Mouse (Mus musculus) ES-E14 (cell line): ENCODE results near the gene Nol3. TPM values are rescaled to one million over a fixed set of nuclear protein-coding genes. Genes with fewer than 3 reads are reported as not detected.
A peak's percentile ranks its signal among the peaks of the same experiment; 100 is the strongest.

Source experiments
- DNase-seq: peaks from one replicate; pipeline ENCODE4 v3.0.0-alpha.2; 2013; ENCODE audit warnings: low read depth, low spot score
- H3K27ac ChIP-seq: 2 replicates; pipeline ENCODE4 v1.5.1; 2012; ENCODE audit warnings: low read depth, mild to moderate bottlenecking, low read length, moderate library complexity, mixed read lengths; ENCODE audit not compliant: poor library complexity, insufficient read depth, severe bottlenecking
- H3K36me3 ChIP-seq: 2 replicates; pipeline ENCODE4 v1.6.1; 2012; ENCODE audit warnings: mild to moderate bottlenecking, low read length, moderate library complexity, mixed read lengths; ENCODE audit not compliant: control insufficient read depth, poor library complexity, insufficient read depth, severe bottlenecking
- H3K4me1 ChIP-seq, 2 experiments: fragments of 150-350 bp in 1 of 2; sonication (generic) in 1 of 2; 2 replicates each; pipeline ENCODE4 v1.6.1; 2012; ENCODE audit warnings: low read length in 2 of 2, mild to moderate bottlenecking in 1 of 2, mixed read lengths in 1 of 2; ENCODE audit not compliant: control insufficient read depth in 2 of 2, insufficient read depth in 2 of 2, poor library complexity in 1 of 2
- H3K4me3 ChIP-seq, 2 experiments: fragments of 150-350 bp in 1 of 2; sonication (generic) in 1 of 2; 2 replicates each; pipeline ENCODE4 v1.5.1; 2012; ENCODE audit warnings: low read length in 2 of 2, low read depth in 1 of 2, mild to moderate bottlenecking in 1 of 2, mixed read lengths in 1 of 2; ENCODE audit not compliant: insufficient read depth in 1 of 2, poor library complexity in 1 of 2, severe bottlenecking in 1 of 2
- H3K9ac ChIP-seq: 2 replicates; pipeline ENCODE4 v1.6.1; 2012; ENCODE audit warnings: low read depth, mild to moderate bottlenecking, low read length, mixed read lengths; ENCODE audit not compliant: poor library complexity, insufficient read depth, severe bottlenecking
- H3K9me3 ChIP-seq: fragments of 150-350 bp; sonication (generic); 2 replicates; pipeline ENCODE4 v1.6.1; 2012; ENCODE audit warnings: low read depth, mild to moderate bottlenecking, low read length; ENCODE audit not compliant: control insufficient read depth, insufficient read depth
- CHD2 ChIP-seq: IDR thresholded peaks from 2 replicates; pipeline ENCODE4 v1.6.1; 2014; ENCODE audit warnings: mild to moderate bottlenecking, low read depth, low read length, inconsistent platforms
- HCFC1 ChIP-seq: IDR thresholded peaks from 2 replicates; pipeline ENCODE4 v1.6.1; 2012; ENCODE audit warnings: low read length, inconsistent platforms, borderline replicate concordance; ENCODE audit not compliant: insufficient read depth
- MAFK ChIP-seq: IDR thresholded peaks from 2 replicates; pipeline ENCODE4 v1.6.1; 2014; ENCODE audit warnings: mild to moderate bottlenecking, low read depth, low read length, inconsistent platforms; ENCODE audit not compliant: insufficient read depth
- ZC3H11A ChIP-seq: IDR thresholded peaks from 2 replicates; pipeline ENCODE4 v1.6.1; 2012; ENCODE audit warnings: low read depth, mild to moderate bottlenecking, inconsistent platforms, low read length, borderline replicate concordance
- ZNF384 ChIP-seq: IDR thresholded peaks from 2 replicates; pipeline ENCODE4 v1.6.1; 2012; ENCODE audit warnings: low read depth, low read length, inconsistent platforms
- in situ Hi-C, 2 experiments: fragments of 600-800 bp; cut with MboI; formaldehyde crosslinking; loops; one replicate each; pipeline ENCODE4 v1.15.1; 2025; ENCODE audit warnings: low sequenced_read_pairs in 2 of 2, inconsistent platforms in 1 of 2; ENCODE audit not compliant: unreplicated experiment in 2 of 2
- total RNA-seq: library from RNA; depleted of rRNA; stranded (reverse); fragments of 300-350 nt; gene quantifications from 2 replicates; pipeline ENCODE4 v1.2.3, GENCODE M21; 2012; rRNA removed

Gene Nol3
- total RNA-seq, 1 experiment = 1.0 TPM

GRCm38 (mm10) chr8:105326968-105327367 is 51.0 kb downstream of the Nol3 start:
- Histone ChIP-seq H3K4me1 (peaks cover 0 to 8% of the 10 kb centered on the region in 2 experiments; a peak in 1 of 4 replicates), H3K4me3 (peak overlapping the region; percentile 73 to 100), H3K27ac (no peak overlapping the region), H3K9me3 (no peaks in the 10 kb centered on the region), H3K9ac (peak overlapping the region; percentile 74), H3K36me3 (peaks cover 36% of the 10 kb centered on the region)
- no peak for TF ChIP-seq ZC3H11A
- TF ChIP-seq MAFK = no peak
- no peak for TF ChIP-seq CHD2
- no peak for TF ChIP-seq HCFC1
- no peak for TF ChIP-seq ZNF384
- in situ Hi-C loops = no loop called here
- DNase-seq = no peak

- no peak for DNase-seq
- Histone ChIP-seq H3K4me3 (no peak overlapping the region), H3K9ac (no peak overlapping the region), H3K27ac (no peak overlapping the region), H3K4me1 (peaks cover 0 to 7% of the 10 kb centered on the region in 2 experiments; a peak in 1 of 4 replicates), H3K9me3 (no peaks in the 10 kb centered on the region), H3K36me3 (peaks cover 37% of the 10 kb centered on the region)
- TF ChIP-seq CHD2 = no peak
- no peak for TF ChIP-seq ZC3H11A
- TF ChIP-seq HCFC1 = no peak
- TF ChIP-seq ZNF384 = no peak
- no peak for TF ChIP-seq MAFK
- in situ Hi-C loops = no loop called here
Measured at GRCm38 (mm10) chr8:105330325-105330724, 54.4 kb downstream of the Nol3 start.

- Histone ChIP-seq H3K9ac (0 out of 2 replicates have a peak overlapping the region, but pooled peaks have one; percentile 5), H3K27ac (no peak overlapping the region), H3K36me3 (peaks cover 39% of the 10 kb centered on the region), H3K9me3 (no peaks in the 10 kb centered on the region), H3K4me3 (no peak overlapping the region), H3K4me1 (peaks cover 0 to 5% of the 10 kb centered on the region in 2 experiments; a peak in 1 of 4 replicates)
- in situ Hi-C loops = no loop called here
- no peak for DNase-seq
- TF ChIP-seq ZC3H11A = no peak
- TF ChIP-seq HCFC1 = no peak
- no peak for TF ChIP-seq ZNF384
- TF ChIP-seq CHD2 = no peak
- TF ChIP-seq MAFK = no peak
Measured at GRCm38 (mm10) chr8:105331469-105331868, 55.5 kb downstream of the Nol3 start.

Other genes starting within 250 kb of the Nol3 start
- gene Ces3a, start 227.5 kb upstream of the Nol3 start, total RNA-seq = not detected in 2 replicates
- not detected in 2 replicates for gene Ces3b, start 192.4 kb upstream of the Nol3 start, total RNA-seq
- not detected in 2 replicates for gene Ces4a, start 144.3 kb upstream of the Nol3 start, total RNA-seq
- 36.2 and 47.0 TPM in 2 replicates for gene Cbfb, start 105.5 kb upstream of the Nol3 start, total RNA-seq
- 41.7 and 42.6 TPM in 2 replicates for gene D230025D16Rik, start 51.0 kb upstream of the Nol3 start, total RNA-seq
- gene B3gnt9, start 21.0 kb upstream of the Nol3 start, total RNA-seq = 2.5 and 2.8 TPM in 2 replicates
- 6.2 and 7.6 TPM in 2 replicates for gene Tradd, start 11.5 kb upstream of the Nol3 start, total RNA-seq
- gene Fbxl8, start 11.5 kb upstream of the Nol3 start, total RNA-seq = 1.2 and 2.3 TPM in 2 replicates
- 0.21 and 0.45 TPM in 2 replicates for gene Hsf4, start 6.3 kb upstream of the Nol3 start, total RNA-seq
- 3.9 and 4.2 TPM in 2 replicates for gene 4931428F04Rik, start 13.7 kb downstream of the Nol3 start, total RNA-seq
- 22.0 and 33.5 TPM in 2 replicates for gene Exoc3l, start 20.0 kb downstream of the Nol3 start, total RNA-seq
- gene E2f4, start 21.5 kb downstream of the Nol3 start, total RNA-seq = 66.8 and 67.1 TPM in 2 replicates
- gene Elmo3, start 29.5 kb downstream of the Nol3 start, total RNA-seq = 3.5 and 4.3 TPM in 2 replicates
- gene Lrrc29, start 50.1 kb downstream of the Nol3 start, total RNA-seq = 2.5 and 2.8 TPM in 2 replicates
- 123 and 133 TPM in 2 replicates for gene Tmem208, start 50.2 kb downstream of the Nol3 start, total RNA-seq
- gene Fhod1, start 71.8 kb downstream of the Nol3 start, total RNA-seq = 9.1 and 12.7 TPM in 2 replicates
- gene Slc9a5, start 72.7 kb downstream of the Nol3 start, total RNA-seq = 5.8 and 11.7 TPM in 2 replicates
- 3.0 and 3.1 TPM in 2 replicates for gene Plekhg4, start 97.1 kb downstream of the Nol3 start, total RNA-seq
- gene Kctd19, start 137.4 kb downstream of the Nol3 start, total RNA-seq = 0.18 and 0.37 TPM in 2 replicates
- gene Lrrc36, start 137.4 kb downstream of the Nol3 start, total RNA-seq = 0.13 TPM in 1 of 2 replicates, not detected in the other
- 16.7 and 17.3 TPM in 2 replicates for gene Tppp3, start 195.4 kb downstream of the Nol3 start, total RNA-seq
- gene Zdhhc1, start 220.8 kb downstream of the Nol3 start, total RNA-seq = 3.2 and 7.6 TPM in 2 replicates
- 0.67 and 0.74 TPM in 2 replicates for gene Hsd11b2, start 242.6 kb downstream of the Nol3 start, total RNA-seq